Mouse (Mus musculus) Patski (cell line): ENCODE data around the gene Prpf19. TPM values are rescaled to one million over a fixed set of nuclear protein-coding genes. Genes with fewer than 3 reads are reported as not detected.
A peak's percentile ranks its signal among the peaks of the same experiment; 100 is the strongest.

Experiments
- ATAC-seq: fragments of 100-300 bp; one replicate; pipeline ENCODE4 v1.8.0; 2021
- CTCF ChIA-PET: fragments of 350-600 bp; sonication (Branson Sonifier 250); formaldehyde crosslinking; loops from one replicate; lab custom pipeline; 2022; ENCODE audit warnings: inconsistent platforms; lab: Charles Lee
- POLR2A ChIA-PET: fragments of 350-600 bp; sonication (Branson Sonifier 250); formaldehyde crosslinking; loops from one replicate; lab custom pipeline; 2022; ENCODE audit warnings: antibody characterized with exemption, inconsistent platforms; lab: Charles Lee
- DNase-seq: peaks from one replicate; pipeline ENCODE4 v3.0.0-alpha.2; 2011; ENCODE audit warnings: low read depth, low spot score
- H3K27me3 ChIP-seq: fragments of 371-371 bp; one replicate; pipeline ENCODE4 v1.5.1; 2021
- CTCF ChIP-seq: fragments of 100-300 bp; IDR thresholded peaks from one replicate; pipeline ENCODE4 v1.5.1; 2021
- in situ Hi-C: fragments of 300-500 bp; cut with MboI; formaldehyde crosslinking; loops from 3 replicates; pipeline ENCODE4 v1.11.1; 2018; ENCODE audit warnings: low pct_unique_long_range_greater_than_20kb, mixed read lengths
- polyA plus RNA-seq: library from polyadenylated mRNA; unstranded; gene quantifications from one replicate; pipeline ENCODE4 v1.2.3, GENCODE M21; 2021

Gene Prpf19
- polyA plus RNA-seq, 1 experiment from 2014 or later, result 251 TPM

DNA sequence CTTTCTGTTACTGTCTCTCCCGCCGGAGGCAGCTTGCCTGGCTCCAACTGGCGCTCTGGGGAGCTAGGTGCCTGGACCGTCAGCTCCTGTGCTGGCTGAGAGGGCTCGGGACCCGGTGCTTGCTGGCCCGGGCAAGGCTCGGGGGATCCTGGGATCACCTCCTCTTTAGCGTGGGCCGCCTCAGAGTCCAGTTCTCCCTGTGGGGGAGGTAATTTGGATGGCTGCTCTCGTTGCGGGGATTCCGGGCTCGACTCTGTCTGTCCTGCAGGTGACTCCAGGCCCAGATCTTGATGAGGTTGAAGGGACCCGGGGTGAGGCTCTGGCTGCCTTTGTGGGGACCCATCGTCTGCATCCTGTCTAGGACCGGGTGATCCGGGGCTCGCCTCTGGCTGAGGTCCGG, 53.4 kb downstream of the Prpf19 start:
- no peaks in the 10 kb centered on the region for H3K27me3 ChIP-seq
- peak; percentile 2 for ATAC-seq
- no peak for TF ChIP-seq CTCF
- CTCF ChIA-PET, result interaction anchor here (1.2 to 1.5 kb wide), 2 partner anchors 29 to 34 kb away, joined by 3 to 5 read pairs; no protein-coding TSS in a partner anchor
- in situ Hi-C loops, result no loop called here
- no peak for DNase-seq
- POLR2A ChIA-PET, result interaction anchor here (1.0 to 1.4 kb wide), 3 partner anchors 24 to 54 kb away, joined by 3 to 7 read pairs (median 3); partner anchors contain the start of gene Prpf19

DNA sequence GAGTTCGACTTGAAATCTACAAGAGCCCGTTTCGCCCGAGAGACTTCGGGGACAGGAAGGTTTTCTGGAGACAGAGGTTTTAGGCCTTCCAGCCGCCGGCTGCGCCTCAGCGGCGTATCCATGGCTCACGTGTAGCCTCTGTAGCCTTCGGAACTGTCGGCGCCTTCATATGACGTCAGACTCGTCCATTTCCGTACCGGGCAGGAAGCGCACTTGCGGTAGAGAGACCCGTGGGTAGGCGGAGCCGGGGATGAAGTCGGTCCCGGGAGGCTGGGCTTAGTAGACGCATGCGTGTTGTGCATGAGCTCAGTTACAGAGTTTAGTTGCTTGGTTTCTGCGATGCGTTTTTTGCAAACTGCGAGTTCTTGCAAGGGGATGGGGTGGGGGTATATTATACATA, 54.1 kb downstream of the Prpf19 start, which contains the start of gene Ccdc86:
Gene Ccdc86 (minus strand): TSS at position 155 of the 400 bp plus-strand sequence.
- in situ Hi-C loops, result no loop called here
- ATAC-seq (peak; percentile 72), DNase-seq (peak; percentile 92)
- no peaks in the 10 kb centered on the region for H3K27me3 ChIP-seq
- ChIA-PET CTCF (interaction anchor here (0.6 to 1.5 kb wide), 5 partner anchors 10 to 52 kb away, joined by 3 to 5 read pairs (median 3); partner anchors contain the start of gene Ptgdr2), POLR2A (interaction anchor here (0.7 to 1.2 kb wide), 2 partner anchors 40 to 43 kb away, joined by 3 read pairs; no protein-coding TSS in a partner anchor)
- TF ChIP-seq CTCF, result no peak

DNA sequence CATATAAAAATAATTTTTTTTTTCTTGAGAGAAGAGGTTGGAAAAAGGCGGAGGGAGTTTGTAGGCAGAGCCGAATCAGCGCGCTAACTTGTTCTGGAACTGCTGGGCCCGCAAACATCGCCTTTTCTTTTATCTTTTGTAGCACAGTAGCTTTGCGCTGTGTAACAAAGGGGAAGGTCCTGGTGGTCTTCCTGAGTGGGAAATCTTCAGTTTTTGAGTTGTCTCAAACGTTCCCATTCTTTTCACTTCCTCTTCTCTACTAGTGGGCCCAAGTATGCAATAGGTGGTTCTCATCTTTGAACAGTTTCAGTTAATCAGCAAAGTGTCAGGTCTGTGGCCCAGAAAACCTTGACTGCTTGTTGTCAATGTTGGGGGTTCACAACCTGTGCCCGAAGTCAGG, 54.5 kb downstream of the Prpf19 start:
- DNase-seq (no peak), ATAC-seq (no peak)
- in situ Hi-C loops, result no loop called here
- ChIA-PET POLR2A (interaction anchor here (0.7 to 1.9 kb wide), 3 partner anchors 43 to 267 kb away, joined by 3 to 4 read pairs (median 3); no protein-coding TSS in a partner anchor), CTCF (interaction anchor here (0.6 to 1.9 kb wide), 5 partner anchors 9 to 42 kb away, joined by 3 to 9 read pairs (median 3); partner anchors contain the start of gene Ptgdr2)
- TF ChIP-seq CTCF, result no peak
- H3K27me3 ChIP-seq, result no peaks in the 10 kb centered on the region

DNA sequence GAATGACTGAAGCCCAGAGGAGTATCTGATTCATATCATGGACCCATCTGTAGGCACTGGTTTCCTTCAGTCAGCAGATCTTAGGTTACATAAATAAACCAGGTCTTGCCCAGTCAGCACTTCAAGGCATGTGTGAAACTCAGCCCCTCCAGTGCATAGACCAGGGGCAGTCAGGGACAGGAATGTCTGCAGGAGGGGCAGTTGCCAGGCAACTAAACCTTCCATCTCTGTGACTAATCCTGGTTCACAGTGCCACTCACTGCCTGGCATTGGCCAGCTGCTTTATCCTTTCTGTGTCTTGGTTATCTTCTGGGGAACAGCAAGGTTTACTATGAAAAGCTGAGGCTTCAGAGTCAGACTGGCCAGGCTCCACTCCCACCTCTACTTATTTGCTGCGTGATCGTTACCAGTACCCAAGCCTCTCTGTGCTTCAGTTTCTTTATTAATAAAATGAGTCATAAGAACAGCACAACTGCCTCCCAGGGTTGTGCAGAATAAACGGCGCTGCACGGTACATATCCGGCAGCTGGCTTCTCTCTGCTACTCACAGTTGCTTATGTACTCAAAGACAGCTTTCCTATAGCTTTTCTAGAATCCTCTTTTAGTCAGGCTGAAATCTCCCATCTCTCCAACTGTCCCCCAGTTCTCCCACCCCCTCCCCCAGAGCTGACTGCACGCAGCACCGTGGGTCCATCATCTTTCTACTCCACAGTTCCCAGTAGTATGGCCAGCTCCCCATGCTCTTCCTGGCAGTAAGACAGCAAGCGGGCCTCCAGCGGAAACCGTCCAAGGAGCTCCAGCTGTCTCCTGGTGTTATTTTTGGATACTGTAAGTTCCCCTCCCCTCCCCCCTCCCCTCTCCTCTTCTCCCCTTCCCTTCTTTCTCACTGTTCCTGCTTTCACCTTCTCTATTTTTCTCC, 57.2 kb downstream of the Prpf19 start:
- POLR2A ChIA-PET, result interaction anchor here (0.6 kb wide), 1 partner anchor 46 kb away, joined by 4 read pairs; no protein-coding TSS in a partner anchor
- CTCF ChIA-PET, result interaction anchor here (0.9 to 2.7 kb wide), 7 partner anchors 7 to 243 kb away, joined by 3 to 24 read pairs (median 3); no protein-coding TSS in a partner anchor
- TF ChIP-seq CTCF, result no peak
- ATAC-seq, result peak; percentile 92
- peak; percentile 48 for DNase-seq
- peaks cover 7% of the 10 kb centered on the region for H3K27me3 ChIP-seq
- in situ Hi-C loops, result no loop called here

Other genes with a start within 250 kb of the Prpf19 start
- 0.06 TPM for gene Pga5, start 217.2 kb upstream of the Prpf19 start, polyA plus RNA-seq
- 52.9 TPM for gene Vps37c, start 206.5 kb upstream of the Prpf19 start, polyA plus RNA-seq
- not detected for gene Cd5, start 156.2 kb upstream of the Prpf19 start, polyA plus RNA-seq
- 0.08 TPM for gene Cd6, start 65.2 kb upstream of the Prpf19 start, polyA plus RNA-seq
- gene Slc15a3, start 55.5 kb upstream of the Prpf19 start, polyA plus RNA-seq, result 0.26 TPM
- 114 TPM for gene Tmem132a, start 25.3 kb upstream of the Prpf19 start, polyA plus RNA-seq
- 81.0 TPM for gene Tmem109, start 13.2 kb upstream of the Prpf19 start, polyA plus RNA-seq
- gene Zp1, start 25.4 kb downstream of the Prpf19 start, polyA plus RNA-seq, result 0.17 TPM
- gene Ptgdr2, start 41.9 kb downstream of the Prpf19 start, polyA plus RNA-seq, result 0.21 TPM
- 21.1 TPM for gene Ccdc86, start 54.0 kb downstream of the Prpf19 start, polyA plus RNA-seq
- not detected for gene Ms4a10, start 79.4 kb downstream of the Prpf19 start, polyA plus RNA-seq
- gene Ms4a15, start 98.0 kb downstream of the Prpf19 start, polyA plus RNA-seq, result not detected
- gene Ms4a18, start 122.8 kb downstream of the Prpf19 start, polyA plus RNA-seq, result not detected
- not detected for gene Ms4a8a, start 185.9 kb downstream of the Prpf19 start, polyA plus RNA-seq
- not detected for gene 1700017D01Rik, start 235.6 kb downstream of the Prpf19 start, polyA plus RNA-seq